Mouse (Mus musculus): ENCODE measurements around the gene Cops7a. TPM values are rescaled to one million over a fixed set of nuclear protein-coding genes. Genes with fewer than 3 reads are reported as not detected.

The Cops7a gene
- 51.9 to 60.4 TPM (median 54.0 TPM) in 4 replicates for total RNA-seq (2023; ENCODE audit: inconsistent age)

DNA sequence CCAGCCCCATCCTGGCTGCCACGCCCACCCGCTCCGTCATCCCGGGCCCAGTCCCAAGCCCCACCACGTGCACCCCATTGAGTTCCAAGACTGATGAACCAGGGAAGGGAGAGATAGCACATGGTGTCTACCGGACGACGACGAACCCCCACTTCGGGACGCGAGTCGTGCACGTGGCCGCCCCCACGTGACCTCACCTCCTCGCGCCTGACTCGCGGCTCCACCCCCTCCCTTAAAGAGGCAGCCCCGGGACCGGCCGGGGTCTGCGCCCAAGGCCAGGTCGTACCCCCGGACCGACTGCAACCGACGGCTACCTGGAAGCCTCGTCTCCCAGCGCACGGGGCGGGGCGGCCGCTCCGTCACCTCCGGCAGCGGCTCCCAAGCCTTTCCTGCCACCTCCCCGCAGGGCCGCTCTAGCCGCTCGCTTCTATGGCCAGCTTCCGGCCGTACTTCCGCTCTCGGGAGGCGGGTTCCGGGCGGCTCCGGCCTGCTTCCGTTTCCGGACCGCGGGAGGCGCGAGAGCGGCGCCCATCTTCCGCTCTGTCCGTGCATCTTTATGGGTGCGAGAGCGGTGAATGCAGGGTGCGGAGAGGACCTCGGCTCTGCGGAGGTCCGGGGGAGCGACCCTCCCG, at the start of gene Cops7a:
TSS of gene Cops7a (minus strand) at position 451 of the 632 bp plus-strand sequence.

DNA sequence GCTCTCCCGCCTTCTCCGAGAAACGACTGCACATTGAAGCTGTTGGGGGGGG, 43.6 kb upstream of the Cops7a start, which contains the start of gene Zfp384:
TSS of gene Zfp384 (plus strand) at position 17 of the 52 bp plus-strand sequence.

DNA sequence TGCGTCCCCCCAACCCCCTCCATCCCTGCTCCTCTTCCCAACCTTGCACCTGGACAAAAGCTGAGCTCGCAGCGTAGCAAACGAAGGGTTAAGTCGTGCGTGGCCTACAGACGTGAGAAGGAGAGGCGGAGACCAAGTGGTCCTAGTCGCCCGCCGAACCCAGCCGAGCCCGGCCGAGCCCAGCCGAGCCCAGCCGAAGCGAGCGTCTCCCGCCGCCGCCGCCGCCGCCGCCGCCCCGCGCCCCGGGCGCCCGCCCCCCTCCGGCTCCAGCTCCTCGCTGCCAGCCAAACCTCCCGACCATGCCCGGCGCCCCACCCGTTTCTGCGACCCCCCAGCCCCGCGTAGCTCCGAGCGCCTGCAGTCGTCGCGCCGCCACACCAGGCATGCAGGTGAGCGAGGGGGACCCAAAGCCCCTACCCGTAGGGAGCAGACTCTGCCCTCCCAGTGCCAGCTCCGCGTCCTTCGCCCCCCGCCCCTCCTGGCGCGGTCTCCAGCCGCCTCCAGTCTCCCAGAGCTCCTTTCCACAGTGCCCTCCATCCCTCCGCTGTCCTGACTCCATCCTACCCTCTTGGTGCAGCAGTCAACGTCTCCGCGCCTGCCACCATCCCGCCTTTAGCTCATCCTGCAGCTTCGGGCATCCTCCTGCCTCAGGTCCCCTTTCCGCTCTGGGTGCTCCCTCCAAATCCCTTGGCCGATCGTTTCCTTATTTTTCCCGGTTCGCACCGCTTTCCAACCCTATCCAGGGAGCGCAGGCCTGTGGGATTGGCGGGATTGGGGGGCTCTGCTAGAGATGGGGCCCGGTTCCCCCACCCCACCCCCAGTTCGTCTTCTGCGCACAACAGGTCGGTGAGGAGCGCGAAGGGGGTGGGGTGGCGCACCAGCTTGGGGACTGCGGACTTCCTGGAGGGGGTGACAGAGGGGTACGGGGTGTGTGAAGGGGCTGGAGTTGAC, 31.5 kb upstream of the Cops7a start, which contains the start of gene Pianp:
TSS of gene Pianp (plus strand) at position 144 of the 951 bp plus-strand sequence.

DNA sequence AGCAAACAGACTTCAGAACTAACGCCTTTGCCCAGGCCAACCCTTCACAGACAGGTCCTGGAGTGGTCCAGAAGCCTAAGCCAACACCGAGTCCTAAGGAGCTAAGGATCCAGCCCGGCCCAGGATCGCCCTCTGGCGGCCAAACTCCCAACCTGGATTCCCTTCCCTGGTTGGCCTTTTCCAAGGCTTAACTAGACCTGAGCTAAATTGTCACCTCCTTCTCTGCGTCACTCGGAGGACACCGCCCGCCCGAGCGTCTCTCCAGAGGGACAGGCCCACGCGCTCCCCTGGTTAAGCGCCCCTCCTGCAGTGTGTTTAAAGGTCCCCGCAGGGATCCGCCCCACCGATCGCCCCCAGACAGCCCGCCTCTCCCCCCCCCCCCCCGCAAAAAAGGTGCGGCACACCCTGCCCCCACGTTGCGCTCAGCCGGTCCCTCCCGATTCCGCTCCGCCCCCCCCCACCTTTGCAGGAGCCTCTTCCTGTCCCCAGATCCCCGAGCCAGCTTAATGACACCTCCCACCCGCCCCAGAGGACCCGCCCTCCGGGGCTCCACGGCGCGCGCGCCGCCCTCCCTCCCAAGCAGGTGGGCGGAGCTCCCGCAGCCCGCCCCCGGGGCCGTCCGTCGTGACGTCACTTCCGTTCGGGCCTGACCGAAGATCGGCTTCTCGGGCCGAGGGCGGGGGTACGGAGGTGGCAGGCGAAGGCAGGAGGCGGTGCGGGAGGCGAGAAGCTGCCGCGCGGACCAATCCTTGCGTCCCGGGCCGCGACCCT, 34.4 kb downstream of the Cops7a start, which contains the start of gene Mlf2:
TSS of gene Mlf2 (plus strand) at position 633 of the 771 bp plus-strand sequence.

DNA sequence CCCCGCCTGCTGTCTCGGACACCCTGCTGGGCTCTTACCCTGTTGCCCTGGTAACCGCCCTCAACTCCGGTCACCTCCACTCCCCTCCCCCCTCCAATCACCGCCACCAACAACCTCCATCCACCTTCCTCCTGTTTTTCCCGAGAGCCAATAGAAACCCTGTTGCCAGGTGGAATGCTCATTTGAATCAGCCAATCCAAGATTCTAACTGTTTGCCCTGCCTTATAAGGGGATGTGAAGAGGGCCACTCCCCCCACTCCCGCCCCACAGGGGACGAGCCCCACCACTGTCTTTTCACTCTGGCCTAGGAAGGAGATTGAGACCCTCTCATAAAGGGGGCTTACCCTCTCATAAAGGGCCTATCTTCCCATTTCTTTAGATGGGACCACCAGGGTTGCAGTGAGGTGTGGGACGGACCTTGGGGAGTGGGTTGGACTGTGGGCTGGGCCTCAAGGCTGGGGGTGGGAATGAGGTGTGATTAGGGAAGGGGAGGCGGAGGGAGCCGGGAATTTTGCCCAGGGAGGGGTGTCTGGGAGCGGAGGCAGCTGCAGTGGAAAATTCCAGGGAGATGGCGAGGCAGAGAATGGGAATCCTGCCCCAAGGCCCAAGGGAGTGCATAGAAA, 45.5 kb downstream of the Cops7a start, which contains the start of gene Ptms:
TSS of gene Ptms (minus strand) at position 409 of the 623 bp plus-strand sequence.

DNA sequence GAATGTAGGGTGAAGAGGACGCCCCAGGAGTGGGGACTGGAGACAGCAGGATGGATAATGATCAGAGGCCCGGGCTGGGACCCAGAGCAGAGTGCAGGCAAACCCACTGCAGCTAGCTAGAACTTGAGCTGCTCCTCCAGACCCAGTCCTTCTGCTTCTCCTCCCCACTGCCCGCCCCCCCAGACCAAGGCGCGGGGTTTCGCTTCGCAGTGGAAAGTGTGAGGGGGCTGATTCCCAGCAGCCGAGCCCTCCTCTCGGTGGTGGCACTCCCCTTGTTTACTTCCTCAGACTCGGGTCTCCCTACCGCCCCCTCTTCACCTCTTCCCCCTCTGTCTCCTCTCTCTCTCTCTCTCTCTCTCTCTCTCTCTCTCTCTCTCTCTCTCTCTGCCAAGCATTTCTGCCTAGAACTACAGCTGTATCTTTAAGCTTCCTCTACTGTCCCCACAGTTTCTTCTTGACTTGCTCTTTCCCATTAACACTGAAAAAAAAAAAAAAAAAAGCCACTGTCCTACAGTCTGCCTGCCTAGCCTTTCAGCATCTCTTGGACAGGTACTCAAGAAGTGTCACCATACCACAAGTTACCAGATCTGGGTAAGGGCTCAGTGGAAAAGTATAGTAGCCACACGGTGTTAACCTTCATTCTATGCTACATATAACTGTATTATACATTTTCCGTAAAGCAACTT, 53.7 kb downstream of the Cops7a start, which contains the start of gene Lag3:
TSS of gene Lag3 (minus strand) at position 173 of the 686 bp plus-strand sequence.

Other genes starting within 250 kb of the Cops7a start
- 597 to 656 TPM (median 630 TPM) in 4 replicates for gene Ptpn6, start 226.8 kb downstream of the Cops7a start, total RNA-seq (2023; ENCODE audit: inconsistent age)
- 253 to 263 TPM (median 258 TPM) in 4 replicates for gene Grcc10, start 224.2 kb downstream of the Cops7a start, total RNA-seq (2023; ENCODE audit: inconsistent age)
- gene Gm45234, start 209.5 kb downstream of the Cops7a start, total RNA-seq (2023; ENCODE audit: inconsistent age), result 0.16 to 2.3 TPM in 2 of 4 replicates, not detected in the others
- gene Atn1, start 209.0 kb downstream of the Cops7a start, total RNA-seq (2023; ENCODE audit: inconsistent age), result 21.1 to 30.7 TPM (median 28.7 TPM) in 4 replicates
- gene Eno2, start 195.9 kb downstream of the Cops7a start, total RNA-seq (2023; ENCODE audit: inconsistent age), result 3.9 to 7.0 TPM (median 6.0 TPM) in 4 replicates
- gene Lrrc23, start 185.8 kb downstream of the Cops7a start, total RNA-seq (2023; ENCODE audit: inconsistent age), result 3.5 to 4.3 TPM (median 3.9 TPM) in 4 replicates
- gene Spsb2, start 156.9 kb downstream of the Cops7a start, total RNA-seq (2023; ENCODE audit: inconsistent age), result 4.3 to 8.0 TPM (median 5.3 TPM) in 4 replicates
- gene Tpi1, start 151.2 kb downstream of the Cops7a start, total RNA-seq (2023; ENCODE audit: inconsistent age), result 53.5 to 62.9 TPM (median 57.4 TPM) in 4 replicates
- 67.6 to 86.7 TPM (median 79.3 TPM) in 4 replicates for gene Usp5, start 136.1 kb downstream of the Cops7a start, total RNA-seq (2023; ENCODE audit: inconsistent age)
- 2.7 to 6.3 TPM (median 4.4 TPM) in 4 replicates for gene Cdca3, start 136.0 kb downstream of the Cops7a start, total RNA-seq (2023; ENCODE audit: inconsistent age)
- gene Gnb3, start 125.3 kb downstream of the Cops7a start, total RNA-seq (2023; ENCODE audit: inconsistent age), result 0.29 to 0.30 TPM in 2 of 4 replicates, not detected in the others
- 0.19 to 0.51 TPM in 2 of 4 replicates, not detected in the others for gene P3h3, start 107.8 kb downstream of the Cops7a start, total RNA-seq (2023; ENCODE audit: inconsistent age)
- 0.51 to 0.99 TPM (median 0.79 TPM) in 4 replicates for gene Gpr162, start 101.6 kb downstream of the Cops7a start, total RNA-seq (2023; ENCODE audit: inconsistent age)
- gene Cd4, start 77.3 kb downstream of the Cops7a start, total RNA-seq (2023; ENCODE audit: inconsistent age), result 0.35 to 0.93 TPM (median 0.60 TPM) in 4 replicates
- gene Lag3, start 53.8 kb downstream of the Cops7a start, total RNA-seq (2023; ENCODE audit: inconsistent age), result 0.26 to 0.69 TPM (median 0.48 TPM) in 4 replicates
- gene Ptms, start 45.4 kb downstream of the Cops7a start, total RNA-seq (2023; ENCODE audit: inconsistent age), result 42.1 to 57.3 TPM (median 46.3 TPM) in 4 replicates
- gene Mlf2, start 34.2 kb downstream of the Cops7a start, total RNA-seq (2023; ENCODE audit: inconsistent age), result 97.3 to 112 TPM (median 105 TPM) in 4 replicates
- gene Pianp, start 31.2 kb upstream of the Cops7a start, total RNA-seq (2023; ENCODE audit: inconsistent age), result 0.22 to 0.58 TPM (median 0.24 TPM) in 3 of 4 replicates, not detected in the other
- 93.2 to 96.8 TPM (median 95.4 TPM) in 4 replicates for gene Zfp384, start 43.6 kb upstream of the Cops7a start, total RNA-seq (2023; ENCODE audit: inconsistent age)
- 78.0 to 92.0 TPM (median 85.9 TPM) in 4 replicates for gene Ing4, start 74.2 kb upstream of the Cops7a start, total RNA-seq (2023; ENCODE audit: inconsistent age)
- gene Acrbp, start 84.2 kb upstream of the Cops7a start, total RNA-seq (2023; ENCODE audit: inconsistent age), result 11.9 to 20.6 TPM (median 13.3 TPM) in 4 replicates
- gene Lpar5, start 102.4 kb upstream of the Cops7a start, total RNA-seq (2023; ENCODE audit: inconsistent age), result 11.6 to 15.7 TPM (median 14.9 TPM) in 4 replicates
- 343 to 381 TPM (median 359 TPM) in 4 replicates for gene Chd4, start 130.4 kb upstream of the Cops7a start, total RNA-seq (2023; ENCODE audit: inconsistent age)
- gene Nop2, start 166.4 kb upstream of the Cops7a start, total RNA-seq (2023; ENCODE audit: inconsistent age), result 38.6 to 47.8 TPM (median 40.7 TPM) in 4 replicates
- gene Iffo1, start 179.7 kb upstream of the Cops7a start, total RNA-seq (2023; ENCODE audit: inconsistent age), result 34.0 to 42.8 TPM (median 41.9 TPM) in 4 replicates
- 423 to 488 TPM (median 460 TPM) in 4 replicates for gene Gapdh, start 200.9 kb upstream of the Cops7a start, total RNA-seq (2023; ENCODE audit: inconsistent age)
- gene Ncapd2, start 226.2 kb upstream of the Cops7a start, total RNA-seq (2023; ENCODE audit: inconsistent age), result 44.6 to 67.4 TPM (median 48.7 TPM) in 4 replicates
- gene Mrpl51, start 226.3 kb upstream of the Cops7a start, total RNA-seq (2023; ENCODE audit: inconsistent age), result 30.5 to 36.3 TPM (median 35.7 TPM) in 4 replicates